Mouse (Mus musculus) myocyte (in vitro differentiated cells): ENCODE data around the gene Cytip. TPM values are rescaled to one million over a fixed set of nuclear protein-coding genes. Genes with fewer than 3 reads are reported as not detected.

Source experiments
- H3K27me3 ChIP-seq: one replicate; pipeline ENCODE4 v1.6.1; 2011; ENCODE audit not compliant: control insufficient read depth, insufficient read depth, insufficient read length
- H3K36me3 ChIP-seq: one replicate; pipeline ENCODE4 v1.6.1; 2011; ENCODE audit not compliant: control insufficient read depth, insufficient read depth
- H3K4me2 ChIP-seq: one replicate; pipeline ENCODE4 v1.6.1; 2011; ENCODE audit warnings: low read depth, control low read depth
- H3K4me3 ChIP-seq: one replicate; pipeline ENCODE4 v1.5.1; 2011; ENCODE audit warnings: mild to moderate bottlenecking, control low read depth, moderate library complexity
- H3K79me2 ChIP-seq: one replicate; pipeline ENCODE4 v1.6.1; 2011; ENCODE audit not compliant: control insufficient read depth, insufficient read depth
- H3ac ChIP-seq: one replicate; pipeline ENCODE4 v1.6.1; 2011; ENCODE audit not compliant: control insufficient read depth, insufficient read length
- CEBPB ChIP-seq: IDR thresholded peaks from 2 replicates; pipeline ENCODE4 v1.6.1; 2011; ENCODE audit warnings: mild to moderate bottlenecking, moderate library complexity; ENCODE audit not compliant: poor library complexity, insufficient read depth, severe bottlenecking
- E2F4 ChIP-seq: IDR thresholded peaks from one replicate; pipeline ENCODE4 v1.6.1; 2011; ENCODE audit warnings: mild to moderate bottlenecking, control low read depth, moderate library complexity; ENCODE audit not compliant: insufficient read depth
- MAX ChIP-seq: IDR thresholded peaks from one replicate; pipeline ENCODE4 v1.6.1; 2011; ENCODE audit warnings: low read depth, mild to moderate bottlenecking, control low read depth
- MYOD1 ChIP-seq, 3 experiments: IDR thresholded peaks; one replicate each; pipeline ENCODE4 v1.6.1; 2011; ENCODE audit warnings: control low read depth in 2 of 3, low read depth in 2 of 3, mild to moderate bottlenecking in 2 of 3, moderate library complexity in 1 of 3; ENCODE audit not compliant: insufficient read length in 2 of 3, control insufficient read depth in 1 of 3
- MYOG ChIP-seq, 3 experiments: IDR thresholded peaks; one replicate each; pipeline ENCODE4 v1.6.1; 2011; ENCODE audit warnings: control low read depth in 2 of 3, low read depth in 2 of 3, mild to moderate bottlenecking in 2 of 3; ENCODE audit not compliant: insufficient read length in 2 of 3, control insufficient read depth in 1 of 3, insufficient read depth in 1 of 3
- POLR2A ChIP-seq: IDR thresholded peaks from one replicate; pipeline ENCODE4 v1.6.1; 2011; ENCODE audit warnings: low read depth, mild to moderate bottlenecking, control low read depth, moderate library complexity; ENCODE audit not compliant: insufficient read length
- POLR2AphosphoS2 ChIP-seq: IDR thresholded peaks from one replicate; pipeline ENCODE4 v1.6.1; 2011; ENCODE audit warnings: low read depth, control low read depth; ENCODE audit not compliant: insufficient read length
- REST ChIP-seq: IDR thresholded peaks from one replicate; pipeline ENCODE4 v1.6.1; 2011; ENCODE audit warnings: mild to moderate bottlenecking, control low read depth, moderate library complexity; ENCODE audit not compliant: insufficient read depth, insufficient read length
- SRF ChIP-seq: IDR thresholded peaks from one replicate; pipeline ENCODE4 v1.6.1; 2011; ENCODE audit warnings: low read depth; ENCODE audit not compliant: control insufficient read depth, insufficient read length
- TCF12 ChIP-seq: IDR thresholded peaks from one replicate; pipeline ENCODE4 v1.6.1; 2011; ENCODE audit warnings: mild to moderate bottlenecking, control low read depth; ENCODE audit not compliant: poor library complexity, insufficient read depth, severe bottlenecking
- TCF3 ChIP-seq: IDR thresholded peaks from one replicate; pipeline ENCODE4 v1.6.1; 2011; ENCODE audit warnings: low read depth, control low read depth; ENCODE audit not compliant: insufficient read length
- USF1 ChIP-seq: IDR thresholded peaks from one replicate; pipeline ENCODE4 v1.6.1; 2011; ENCODE audit warnings: low read depth, mild to moderate bottlenecking, control low read depth, moderate library complexity
- polyA plus RNA-seq: library from polyadenylated mRNA; unstranded; fragments of >200 nt; fragmentation: generic; extraction: Trizol; gene quantifications from one replicate; pipeline ENCODE4 v1.2.1, GENCODE M21; 2012; ENCODE audit warnings: missing spikeins

Gene Cytip
- polyA plus RNA-seq, 1 experiment: 0.05 TPM

- H3K4me2 ChIP-seq: no peak overlapping the region
- H3ac ChIP-seq: no peak overlapping the region
- TF ChIP-seq TCF12 (no peak), POLR2A (no peak), POLR2AphosphoS2 (no peak), MAX (no peak), TCF3 (no peak), SRF (no peak), CEBPB (no peak), E2F4 (no peak), REST (no peak), USF1 (no peak), MYOD1 (IDR thresholded peaks at IDR 0.05; ENCODE audit: control insufficient read depth in 1 of 3, insufficient read length in 2 of 3, low read depth in 2 of 3) (no peak), MYOG (IDR thresholded peaks at IDR 0.05; ENCODE audit: control insufficient read depth in 1 of 3, insufficient read depth in 1 of 3, insufficient read length in 2 of 3, low read depth in 2 of 3) (no peak)
- H3K79me2 ChIP-seq: no peaks in the 10 kb centered on the region
- no peak overlapping the region for H3K4me3 ChIP-seq
- no peaks in the 10 kb centered on the region for H3K36me3 ChIP-seq
- H3K27me3 ChIP-seq: no peaks in the 10 kb centered on the region
Observed at GRCm38 (mm10) chr2:58159121-58159520, 36.2 kb downstream of the Cytip start.

- H3K36me3 ChIP-seq: no peaks in the 10 kb centered on the region
- H3K27me3 ChIP-seq: no peaks in the 10 kb centered on the region
- no peak overlapping the region for H3K4me2 ChIP-seq
- TF ChIP-seq E2F4 (no peak), USF1 (no peak), MYOG (IDR thresholded peaks at IDR 0.05; ENCODE audit: control insufficient read depth in 1 of 3, insufficient read depth in 1 of 3, insufficient read length in 2 of 3, low read depth in 2 of 3) (no peak), POLR2A (no peak), TCF12 (no peak), MYOD1 (IDR thresholded peaks at IDR 0.05; ENCODE audit: control insufficient read depth in 1 of 3, insufficient read length in 2 of 3, low read depth in 2 of 3) (no peak), CEBPB (no peak), REST (no peak), POLR2AphosphoS2 (no peak), TCF3 (no peak), MAX (no peak), SRF (no peak)
- no peak overlapping the region for H3K4me3 ChIP-seq
- no peak overlapping the region for H3ac ChIP-seq
- H3K79me2 ChIP-seq: no peaks in the 10 kb centered on the region
Observed at GRCm38 (mm10) chr2:58158539-58158938, 36.8 kb downstream of the Cytip start.

- H3K4me2 ChIP-seq: no peak overlapping the region
- no peaks in the 10 kb centered on the region for H3K36me3 ChIP-seq
- TF ChIP-seq E2F4 (no peak), MYOD1 (IDR thresholded peaks at IDR 0.05; ENCODE audit: control insufficient read depth in 1 of 3, insufficient read length in 2 of 3, low read depth in 2 of 3) (no peak), POLR2AphosphoS2 (no peak), REST (no peak), CEBPB (no peak)
- H3ac ChIP-seq: no peak overlapping the region
- no peak overlapping the region for H3K4me3 ChIP-seq
- no peaks in the 10 kb centered on the region for H3K27me3 ChIP-seq
- no peaks in the 10 kb centered on the region for H3K79me2 ChIP-seq
Observed at GRCm38 (mm10) chr2:58158107-58158506, 37.2 kb downstream of the Cytip start.

- Histone ChIP-seq H3K4me2 (no peak overlapping the region), H3ac (no peak overlapping the region), H3K4me3 (no peak overlapping the region), H3K36me3 (no peaks in the 10 kb centered on the region), H3K79me2 (no peaks in the 10 kb centered on the region), H3K27me3 (no peaks in the 10 kb centered on the region)
- TF ChIP-seq TCF3 (no peak), MYOD1 (IDR thresholded peaks at IDR 0.05; ENCODE audit: control insufficient read depth in 1 of 3, insufficient read length in 2 of 3, low read depth in 2 of 3) (no peak), POLR2A (no peak), POLR2AphosphoS2 (no peak), SRF (no peak), E2F4 (no peak), USF1 (no peak), REST (no peak), TCF12 (no peak), MAX (no peak), MYOG (IDR thresholded peaks at IDR 0.05; ENCODE audit: control insufficient read depth in 1 of 3, insufficient read depth in 1 of 3, insufficient read length in 2 of 3, low read depth in 2 of 3) (no peak), CEBPB (no peak)
Observed at GRCm38 (mm10) chr2:58157466-58157865, 37.9 kb downstream of the Cytip start.

- Histone ChIP-seq H3K79me2 (no peaks in the 10 kb centered on the region), H3K4me3 (no peak overlapping the region), H3K27me3 (no peaks in the 10 kb centered on the region), H3ac (no peak overlapping the region), H3K36me3 (no peaks in the 10 kb centered on the region), H3K4me2 (no peak overlapping the region)
- TF ChIP-seq TCF12: no peak
- TF ChIP-seq MYOD1 (IDR thresholded peaks at IDR 0.05; ENCODE audit: control insufficient read depth in 1 of 3, insufficient read length in 2 of 3, low read depth in 2 of 3): peak in 2 of 3 experiments; percentile 44 to 59
Observed at GRCm38 (mm10) chr2:58156495-58157392, 38.6 kb downstream of the Cytip start.
